Mouse (Mus musculus) kidney, adult 2 months (tissue): Measurements from ENCODE around the gene Hoxb5. TPM values are rescaled to one million over a fixed set of nuclear protein-coding genes. Genes with fewer than 3 reads are reported as not detected.
A peak's percentile ranks its signal among the peaks of the same experiment; 100 is the strongest.

Experiments
- DNase-seq: peaks from one replicate; pipeline ENCODE4 v3.0.0; 2021
- H3K27ac ChIP-seq: fragments of 200-500 bp; 2 replicates; pipeline ENCODE4 v1.5.1; 2012; ENCODE audit warnings: low read depth, low read length, control low read depth, inconsistent platforms; ENCODE audit not compliant: insufficient read depth
- H3K27me3 ChIP-seq: fragments of 200-500 bp; replicated peaks from 2 replicates; pipeline ENCODE4 v1.6.1; 2012; ENCODE audit warnings: mild to moderate bottlenecking, moderate library complexity, low read length, inconsistent platforms; ENCODE audit not compliant: control insufficient read depth, insufficient read depth
- H3K36me3 ChIP-seq: fragments of 200-500 bp; 2 replicates; pipeline ENCODE4 v1.6.1; 2012; ENCODE audit warnings: mild to moderate bottlenecking, moderate library complexity, low read length, inconsistent platforms; ENCODE audit not compliant: control insufficient read depth, insufficient read depth
- H3K4me1 ChIP-seq: fragments of 200-500 bp; 2 replicates; pipeline ENCODE4 v1.6.1; 2011; ENCODE audit warnings: low read length; ENCODE audit not compliant: control insufficient read depth, insufficient read depth
- H3K4me3 ChIP-seq: fragments of 200-500 bp; 2 replicates; pipeline ENCODE4 v1.5.1; 2011; ENCODE audit warnings: mild to moderate bottlenecking, low read depth, low read length, control low read depth; ENCODE audit not compliant: insufficient read depth
- CTCF ChIP-seq: fragments of 200-500 bp; conservative IDR thresholded peaks from 2 replicates; pipeline ENCODE4 v1.5.1; 2011; ENCODE audit warnings: low read depth, mild to moderate bottlenecking, control low read depth, low read length, moderate library complexity, mixed read lengths; ENCODE audit not compliant: insufficient read depth, insufficient read length
- POLR2A ChIP-seq: fragments of 200-500 bp; IDR thresholded peaks from one replicate; pipeline ENCODE4 v1.6.1; 2011; ENCODE audit warnings: low read depth, low read length, control low read depth
- WGBS: fragments of 180-500 bp; shearing (Covaris S2); methylation state at CpG from one replicate; pipeline ENCODE4 v1.1.7; 2018; 5-methylcytosine and 5-hydroxymethylcytosine counted together
- polyA plus RNA-seq: library from polyadenylated mRNA; depleted of rRNA; stranded (reverse); fragments of >200 nt; gene quantifications from 2 replicates; pipeline ENCODE4 v1.2.3, GENCODE M21; 2012

The Hoxb5 gene
- polyA plus RNA-seq, 1 experiment, result 7.7 TPM

DNA sequence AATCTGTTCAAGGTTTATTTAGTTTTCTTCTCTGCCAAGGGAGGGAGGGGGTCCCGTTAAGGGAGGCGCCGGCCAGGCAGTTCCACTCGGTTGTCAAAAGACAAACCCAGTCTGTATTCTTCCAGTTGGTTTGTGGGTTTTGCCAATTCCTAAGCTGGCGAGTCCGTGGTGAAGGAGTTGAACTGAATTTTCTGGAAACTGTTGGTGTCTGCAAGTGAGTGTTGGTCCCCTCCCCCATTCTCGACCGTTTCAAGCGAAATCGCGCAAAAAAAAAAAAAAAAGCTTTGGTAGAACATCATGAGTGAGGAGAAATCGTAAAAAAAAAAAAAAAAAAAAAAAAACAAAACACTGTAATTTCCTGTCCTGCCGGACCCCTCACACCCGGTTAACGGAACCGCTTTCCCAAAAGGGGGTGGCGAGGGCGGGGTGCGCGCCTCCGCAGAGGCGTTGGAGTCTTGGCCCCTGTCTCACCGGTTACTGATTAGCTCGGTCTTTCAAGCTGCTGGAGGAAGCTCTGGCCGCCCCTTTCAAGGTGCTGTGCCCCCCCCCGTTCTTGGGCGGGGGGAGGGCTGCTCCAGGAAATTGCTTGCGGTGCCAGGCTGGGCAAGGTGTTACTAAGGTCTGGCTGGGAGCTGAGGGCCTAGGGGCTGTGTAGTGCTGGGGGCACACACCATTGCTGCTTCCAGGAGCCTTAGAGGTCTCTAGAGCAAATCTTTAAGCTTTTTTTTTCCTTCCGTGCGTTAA is 7.9 kb upstream of the Hoxb5 start:
- TF ChIP-seq POLR2A (no peak), CTCF (no peak)
- WGBS, result under 1% methylated on average over 30 of the region's 30 CpGs
- H3K27me3 ChIP-seq, result no peaks in the 10 kb centered on the region
- no peaks in the 10 kb centered on the region for H3K36me3 ChIP-seq
- H3K27ac ChIP-seq, result peak overlapping the region; percentile 90
- peak; percentile 95 for DNase-seq
- H3K4me3 ChIP-seq, result peak overlapping the region; percentile 95
- peaks cover 7% of the 10 kb centered on the region; the same call in 1 of the 2 replicates for H3K4me1 ChIP-seq

DNA sequence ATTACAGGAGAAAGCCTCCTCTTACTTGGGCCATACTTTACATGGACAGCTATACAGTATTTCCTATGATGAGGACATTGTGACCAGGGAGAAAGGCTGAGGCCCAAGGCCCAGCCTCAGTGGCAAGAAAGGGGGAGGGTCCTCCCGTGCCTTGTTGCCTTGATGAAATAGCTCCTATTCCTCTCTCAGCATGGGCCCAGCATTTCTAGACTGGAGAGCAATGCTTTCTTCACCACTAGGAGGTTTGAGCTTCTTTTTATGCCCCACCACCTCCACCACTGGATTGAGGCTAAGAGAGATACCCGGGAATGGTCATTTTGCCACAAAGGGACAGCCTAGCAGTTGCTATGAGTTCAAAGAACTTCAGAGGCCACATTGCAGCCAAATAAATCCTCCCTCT is 6.1 kb upstream of the Hoxb5 start:
- Histone ChIP-seq H3K4me1 (peaks cover 4% of the 10 kb centered on the region; the same call in 1 of the 2 replicates), H3K27me3 (no peaks in the 10 kb centered on the region), H3K27ac (0 out of 2 replicates have a peak overlapping the region, but pooled peaks have one; percentile 18), H3K4me3 (no peak overlapping the region), H3K36me3 (peaks cover 2% of the 10 kb centered on the region; the same call in 1 of the 2 replicates)
- DNase-seq, result no peak
- TF ChIP-seq CTCF (no peak), POLR2A (no peak)
- WGBS, result 50% methylated on average over 2 of the region's 2 CpGs

DNA sequence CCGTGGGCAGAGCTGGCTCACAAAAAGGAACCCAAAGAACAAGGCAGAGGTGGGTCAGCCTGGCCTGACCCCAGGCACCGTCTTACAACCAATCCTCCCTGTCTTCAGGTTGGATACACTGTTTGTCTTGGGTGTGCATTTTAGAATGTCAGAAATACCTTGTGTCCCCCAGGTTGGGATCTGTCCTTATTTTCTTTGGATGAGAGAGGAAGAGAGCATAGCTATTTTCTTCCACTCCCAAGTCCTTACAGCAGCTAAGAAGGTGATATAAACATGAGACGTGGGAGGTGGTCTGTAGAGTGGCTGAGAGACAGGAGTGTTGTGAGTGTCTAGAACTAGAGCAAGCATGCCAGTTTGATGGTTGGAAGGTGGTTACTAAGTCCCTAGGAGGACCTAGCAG is 5.7 kb upstream of the Hoxb5 start:
- Histone ChIP-seq H3K36me3 (peaks cover 2% of the 10 kb centered on the region; the same call in 1 of the 2 replicates), H3K27ac (0 out of 2 replicates have a peak overlapping the region, but pooled peaks have one; percentile 18), H3K27me3 (no peaks in the 10 kb centered on the region), H3K4me3 (no peak overlapping the region), H3K4me1 (peaks cover 4% of the 10 kb centered on the region; the same call in 1 of the 2 replicates)
- DNase-seq, result no peak
- TF ChIP-seq POLR2A (no peak), CTCF (no peak)
- 48% methylated on average over 3 of the region's 3 CpGs for WGBS

DNA sequence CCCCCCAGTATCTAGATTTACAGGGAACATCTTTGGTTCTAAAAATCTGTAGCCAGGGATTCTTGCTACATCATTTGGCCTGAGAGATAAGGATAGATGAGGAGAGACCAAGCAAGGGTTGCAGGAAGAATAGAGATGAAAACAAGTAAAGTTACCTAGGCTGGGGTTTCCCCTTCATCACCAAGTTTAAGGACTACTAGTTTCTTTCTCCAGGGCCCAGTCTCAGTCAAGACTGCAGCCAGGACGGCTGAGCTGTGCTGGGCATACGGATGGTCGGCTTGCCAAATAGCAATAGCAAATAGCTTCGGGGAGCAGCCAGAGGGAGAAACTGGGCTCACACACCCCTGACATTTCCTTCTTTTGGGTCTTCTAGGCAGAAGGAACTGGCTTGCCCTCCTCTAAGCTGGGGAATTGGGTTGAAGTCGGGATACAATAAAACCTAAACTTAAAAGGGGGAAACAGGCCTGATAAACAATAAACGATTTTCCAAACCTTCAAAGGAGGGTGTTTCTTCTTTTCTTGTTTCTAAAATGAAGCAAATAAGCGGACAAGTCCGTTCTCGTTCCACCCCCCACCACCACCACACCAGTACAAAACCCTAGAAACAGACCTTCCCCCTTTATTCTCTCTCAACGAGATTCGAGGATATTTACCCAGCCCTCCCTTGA is 5.0 kb upstream of the Hoxb5 start:
- H3K4me1 ChIP-seq, result peaks cover 4% of the 10 kb centered on the region; the same call in 1 of the 2 replicates
- WGBS, result 37% methylated on average over 11 of the region's 11 CpGs
- H3K36me3 ChIP-seq, result peaks cover 2% of the 10 kb centered on the region; the same call in 1 of the 2 replicates
- peak overlapping the region; percentile 28; the same call in 1 of the 2 replicates for H3K27ac ChIP-seq
- DNase-seq, result no peak
- TF ChIP-seq CTCF, result no peak
- TF ChIP-seq POLR2A, result no peak
- H3K4me3 ChIP-seq, result peak overlapping the region; percentile 91; the same call in 1 of the 2 replicates
- H3K27me3 ChIP-seq, result no peaks in the 10 kb centered on the region

DNA sequence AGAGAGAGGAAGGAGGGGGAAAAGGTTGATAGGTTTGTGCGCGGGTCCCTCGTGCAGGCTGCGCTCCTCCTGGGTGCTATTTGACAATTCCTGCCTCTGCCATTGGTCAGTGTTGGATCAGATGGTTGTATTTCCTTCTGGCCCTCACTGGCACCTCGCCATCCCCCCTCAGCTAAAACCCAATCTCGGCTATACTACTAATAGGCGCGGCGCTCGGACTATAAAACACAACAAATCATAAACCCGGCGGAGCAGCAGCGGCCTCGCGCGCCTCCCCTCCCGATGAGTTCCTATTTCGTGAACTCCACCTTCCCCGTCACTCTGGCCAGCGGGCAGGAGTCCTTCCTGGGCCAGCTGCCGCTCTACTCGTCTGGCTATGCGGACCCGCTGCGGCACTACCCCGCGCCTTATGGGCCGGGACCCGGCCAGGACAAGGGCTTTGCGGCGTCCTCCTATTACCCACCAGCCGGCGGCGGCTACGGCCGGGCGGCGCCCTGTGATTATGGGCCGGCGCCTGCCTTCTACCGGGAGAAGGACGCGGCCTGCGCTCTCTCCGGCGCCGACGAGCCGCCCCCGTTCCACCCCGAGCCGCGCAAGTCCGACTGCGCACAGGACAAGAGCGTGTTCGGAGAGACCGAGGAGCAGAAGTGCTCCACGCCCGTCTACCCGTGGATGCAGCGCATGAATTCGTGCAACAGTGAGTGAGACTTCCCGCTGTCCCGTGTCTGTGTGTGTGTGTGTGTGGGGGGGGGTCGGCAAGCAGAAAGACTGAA is 4.1 kb upstream of the Hoxb5 start:
- Histone ChIP-seq H3K4me3 (peak overlapping the region; percentile 91), H3K27ac (peak overlapping the region; percentile 92), H3K36me3 (peaks cover 2% of the 10 kb centered on the region; the same call in 1 of the 2 replicates), H3K4me1 (peaks cover 4% of the 10 kb centered on the region; the same call in 1 of the 2 replicates), H3K27me3 (no peaks in the 10 kb centered on the region)
- WGBS, result under 1% methylated on average over 66 of the region's 66 CpGs
- DNase-seq, result peak; percentile 94
- peak; percentile 10 for TF ChIP-seq POLR2A
- no peak for TF ChIP-seq CTCF

DNA sequence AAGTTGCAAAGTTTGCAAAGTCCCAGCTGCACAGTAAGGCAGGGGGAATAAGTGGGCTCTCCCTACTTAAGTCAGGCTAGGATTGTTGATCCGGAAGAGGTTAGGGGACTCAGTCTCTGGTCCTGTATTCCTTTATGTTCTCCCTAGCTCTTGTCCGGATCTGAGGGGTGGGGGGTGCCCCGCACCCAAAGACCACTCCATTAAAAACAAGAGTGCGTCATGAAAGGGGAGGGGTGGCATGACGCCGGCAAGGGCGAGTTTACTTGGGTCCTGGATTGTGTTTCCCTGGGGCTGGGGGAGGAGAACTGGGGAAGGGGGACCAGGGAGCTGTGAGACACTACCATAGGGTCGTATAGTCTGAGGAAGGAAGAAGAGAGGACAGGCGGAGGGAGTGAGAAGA is 3.4 kb upstream of the Hoxb5 start:
- WGBS, result 20% methylated on average over 9 of the region's 9 CpGs
- H3K27me3 ChIP-seq, result no peaks in the 10 kb centered on the region
- no peak for DNase-seq
- H3K36me3 ChIP-seq, result peaks cover 2% of the 10 kb centered on the region; the same call in 1 of the 2 replicates
- H3K4me3 ChIP-seq, result peak overlapping the region; percentile 91
- peak overlapping the region; percentile 92 for H3K27ac ChIP-seq
- H3K4me1 ChIP-seq, result peaks cover 4% of the 10 kb centered on the region; the same call in 1 of the 2 replicates
- TF ChIP-seq POLR2A (no peak), CTCF (no peak)
